Mouse (Mus musculus): ENCODE measurements around the gene 3110009E18Rik.

The 3110009E18Rik gene

DNA sequence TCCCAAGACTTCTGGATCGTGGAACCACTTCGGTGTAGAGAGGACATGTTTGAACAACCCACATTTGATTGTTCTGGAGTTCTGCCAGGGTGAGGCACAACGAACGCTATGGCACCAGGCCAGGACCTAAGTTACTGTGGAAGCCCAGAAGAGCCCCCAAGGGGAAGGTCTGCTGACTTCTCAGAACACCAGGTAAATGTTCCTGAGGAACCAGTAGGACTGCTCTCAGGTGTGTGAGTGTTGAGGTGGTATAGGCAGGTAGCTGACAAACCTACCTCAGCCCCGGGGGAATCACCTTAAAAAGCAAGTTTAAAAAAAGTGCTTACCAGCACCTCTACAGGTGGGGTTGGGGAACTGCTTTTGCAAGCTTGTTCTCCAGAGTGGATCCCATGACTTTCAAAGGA is 15.4 kb upstream of the 3110009E18Rik start:
- DNase-seq, result no peak

DNA sequence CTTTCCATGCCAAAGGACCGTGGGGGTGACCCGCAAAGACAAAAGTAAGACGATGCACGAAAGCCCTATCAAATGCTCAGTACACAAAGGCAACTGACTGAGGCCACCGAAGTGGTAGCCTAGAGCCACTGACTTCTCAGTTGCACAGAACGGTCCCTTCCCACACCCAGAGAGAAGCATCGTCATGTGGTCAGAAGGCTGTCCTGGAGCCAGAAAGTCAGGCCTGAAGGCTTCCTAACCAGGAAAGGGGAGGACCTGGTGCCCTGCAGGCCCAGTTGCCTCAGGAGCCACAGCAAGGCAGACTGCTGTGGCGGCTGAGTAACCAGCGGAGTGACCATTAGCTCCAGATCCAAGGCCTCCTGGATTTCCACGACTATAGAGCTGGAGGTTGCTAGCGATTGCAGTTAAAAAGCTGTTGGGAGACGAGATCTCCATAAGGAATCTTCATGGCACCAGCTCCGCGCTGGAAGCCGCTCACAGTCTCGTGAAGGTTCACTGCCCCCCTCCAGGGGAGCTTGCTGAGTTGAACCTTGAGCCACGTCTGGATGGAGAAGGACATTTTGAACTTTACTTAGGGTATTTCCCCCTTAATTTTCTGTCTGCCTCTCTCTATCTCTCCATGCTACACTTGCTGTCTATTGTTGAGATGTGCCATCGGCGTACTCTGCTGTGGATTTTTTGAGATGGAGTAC is 11.1 kb upstream of the 3110009E18Rik start:
- no peak for DNase-seq

- no peak for DNase-seq
Observed at GRCm38 (mm10) chr1:120111766-120112165, 9.2 kb upstream of the 3110009E18Rik start.

GRCm38 (mm10) chr1:120112251-120113187 is 8.5 kb upstream of the 3110009E18Rik start:
- no peak for DNase-seq

GRCm38 (mm10) chr1:120115671-120116081 is 5.3 kb upstream of the 3110009E18Rik start:
- DNase-seq, result no peak

GRCm38 (mm10) chr1:120116106-120116505 is 4.9 kb upstream of the 3110009E18Rik start:
- DNase-seq, result no peak

DNA sequence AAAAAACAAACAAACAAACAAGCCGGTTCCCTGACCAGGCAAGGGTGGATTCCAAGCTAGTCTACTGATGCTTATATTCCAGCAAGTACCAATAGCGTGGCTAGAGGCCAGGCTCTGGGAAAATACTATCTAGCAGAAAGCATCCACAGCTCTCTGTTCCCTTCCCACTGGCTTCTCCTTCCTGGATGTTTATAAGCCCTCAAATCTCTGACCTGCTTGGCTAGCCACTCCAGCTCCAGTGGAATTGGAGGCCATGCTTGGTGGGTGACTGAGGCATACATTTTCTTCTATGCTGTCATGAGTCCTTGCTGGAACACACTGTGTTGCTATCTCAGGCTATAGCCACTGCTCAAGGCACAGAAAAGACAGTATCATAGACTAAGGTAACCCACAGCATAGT is 2.1 kb upstream of the 3110009E18Rik start:
- DNase-seq, result no peak

DNA sequence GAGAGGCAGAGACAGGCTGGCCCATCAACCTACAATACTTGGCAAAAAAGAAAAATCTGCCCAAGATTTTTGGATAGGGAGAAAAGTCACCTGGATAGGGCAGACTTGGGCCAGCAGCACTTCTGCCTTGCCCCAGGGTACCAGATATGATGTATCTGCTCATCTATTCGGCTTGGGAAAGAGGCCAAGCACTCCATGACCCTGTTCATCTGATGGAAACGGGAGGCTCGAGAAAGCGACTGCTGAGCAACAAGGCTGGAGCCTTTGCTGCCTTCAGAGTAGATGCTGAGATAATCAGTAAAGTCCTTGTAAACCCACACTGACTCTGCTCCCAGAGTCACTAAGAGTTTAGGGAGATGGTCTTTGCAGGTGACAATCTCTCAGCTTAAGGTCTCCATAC is 1.6 kb upstream of the 3110009E18Rik start:
- no peak for DNase-seq

DNA sequence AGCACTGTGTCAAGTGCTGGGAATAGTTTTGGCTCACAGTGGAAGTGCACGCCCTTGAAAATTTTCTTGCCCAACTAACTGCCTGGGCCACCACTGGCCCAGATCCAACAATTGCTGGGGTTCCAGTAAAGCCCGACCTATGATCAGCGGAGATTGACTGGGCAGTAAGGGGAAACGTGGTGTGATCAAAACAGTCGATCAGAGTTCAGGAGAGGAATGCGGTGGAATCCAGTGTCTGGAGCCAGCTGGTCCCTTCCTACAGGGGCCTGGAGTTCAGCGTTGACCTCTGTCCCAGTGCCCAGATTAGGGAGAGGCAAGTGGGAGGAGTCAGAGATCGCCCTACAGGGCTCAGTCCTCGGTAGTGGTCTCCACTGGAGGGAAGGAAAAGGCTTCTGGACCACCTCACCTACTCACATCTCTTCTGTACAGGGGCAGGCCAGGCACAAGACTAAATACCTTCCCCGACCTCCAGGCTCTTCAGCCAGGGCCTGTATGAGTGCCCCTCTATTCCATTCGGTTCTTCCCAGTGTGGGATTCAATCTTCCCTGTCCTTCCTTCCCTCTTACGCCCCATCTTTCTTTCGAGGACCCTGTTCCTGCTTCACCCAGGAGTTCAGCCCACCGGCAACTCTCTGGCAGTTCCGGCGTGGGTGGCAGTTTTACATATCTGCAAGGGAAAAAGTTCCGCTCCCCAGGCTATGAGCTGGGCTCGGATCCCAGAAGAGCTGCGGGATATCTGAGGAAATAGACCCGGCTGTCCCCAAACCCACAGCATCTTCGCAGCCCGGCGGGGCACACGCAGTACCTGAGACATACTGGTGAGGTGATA is 632 bp upstream of the 3110009E18Rik start:
- DNase-seq, result peak in 1 of 2 experiments; percentile 14

DNA sequence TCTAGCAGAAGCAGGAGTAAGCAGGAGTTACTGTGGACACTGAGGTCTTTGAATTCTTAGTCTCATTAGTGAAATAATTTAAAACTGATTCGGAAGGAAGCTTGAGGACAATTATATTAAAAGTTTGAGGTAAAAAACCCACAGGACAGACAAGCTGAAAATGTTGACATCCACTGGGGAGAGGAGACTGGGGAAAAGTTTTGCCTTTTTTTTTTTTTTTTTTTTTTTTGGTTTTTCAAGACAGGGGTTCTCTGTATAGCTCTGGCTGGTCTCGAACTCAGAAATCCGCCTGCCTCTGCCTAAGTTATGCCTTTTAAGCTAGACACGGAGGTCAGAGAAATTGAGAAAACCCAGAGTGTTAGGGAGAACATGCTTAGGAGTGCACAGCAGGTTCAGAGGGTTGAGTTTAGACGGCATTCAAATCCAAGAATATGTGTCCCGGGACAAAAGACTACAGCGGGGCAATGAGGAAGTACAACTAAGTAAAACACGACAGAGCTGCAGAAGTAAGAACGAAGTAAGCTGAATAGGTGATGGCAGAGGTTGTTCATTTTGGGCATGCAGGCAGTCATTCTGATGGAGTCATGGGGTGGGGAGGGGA is 1.0 kb downstream of the 3110009E18Rik start:
- no peak for DNase-seq

DNA sequence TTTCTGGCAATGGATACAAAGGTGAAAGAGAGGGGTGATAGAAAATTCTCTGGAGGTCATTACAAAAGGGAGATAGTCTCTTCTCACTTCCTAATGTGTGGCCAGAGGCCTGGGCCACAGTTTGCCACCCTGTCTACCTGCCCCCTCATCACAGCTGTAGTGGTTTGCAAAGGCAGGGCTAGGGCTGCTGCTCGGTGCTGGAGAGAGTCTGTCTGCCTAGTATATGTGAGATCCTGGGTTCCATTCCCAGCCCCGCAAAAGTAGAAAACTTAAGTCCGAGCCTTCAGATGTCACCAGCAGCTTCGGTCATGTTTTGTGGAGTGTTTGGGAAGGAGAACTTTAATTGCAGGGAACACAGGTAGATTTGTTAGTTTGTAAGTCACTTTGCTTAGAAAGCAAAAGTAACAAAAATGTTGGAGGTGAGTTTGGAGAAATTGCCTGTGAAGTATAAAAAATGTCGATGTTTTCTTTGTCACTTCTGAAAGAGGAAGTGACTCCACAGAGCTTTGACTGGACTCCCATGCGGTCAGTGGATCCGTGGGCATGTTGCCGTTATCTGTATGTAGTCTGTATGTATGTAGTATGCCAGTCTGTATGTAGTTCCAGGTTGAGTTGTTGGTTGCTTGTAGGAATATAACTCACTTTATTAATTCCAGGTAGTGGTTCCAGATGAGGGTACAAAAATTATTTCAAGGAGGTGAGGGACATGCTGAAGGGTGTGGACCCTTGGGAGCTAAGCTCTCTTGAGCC is 1.8 kb downstream of the 3110009E18Rik start:
- DNase-seq, result no peak

DNA sequence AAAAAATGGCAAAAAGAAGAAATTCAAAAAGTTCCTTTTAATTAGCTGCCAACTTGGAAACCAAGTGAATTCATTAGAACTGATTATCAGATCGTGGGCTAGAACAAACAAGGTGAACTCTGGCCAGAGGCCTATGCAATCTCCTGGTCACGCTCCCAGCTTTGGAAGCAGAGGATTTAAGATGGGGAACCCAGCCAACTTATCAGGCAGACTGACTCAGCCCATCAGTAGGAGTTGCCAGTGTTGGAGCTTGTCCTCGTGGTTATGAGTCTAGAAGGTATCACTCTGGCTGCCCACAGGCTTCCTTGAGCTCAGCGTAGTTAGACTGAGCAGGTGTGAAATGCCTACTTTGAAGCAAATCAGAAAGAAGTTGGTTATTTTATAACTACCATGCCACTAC is 3.9 kb downstream of the 3110009E18Rik start:
- DNase-seq, result no peak

- DNase-seq, result no peak
Observed at GRCm38 (mm10) chr1:120125471-120125870, 4.5 kb downstream of the 3110009E18Rik start.

DNA sequence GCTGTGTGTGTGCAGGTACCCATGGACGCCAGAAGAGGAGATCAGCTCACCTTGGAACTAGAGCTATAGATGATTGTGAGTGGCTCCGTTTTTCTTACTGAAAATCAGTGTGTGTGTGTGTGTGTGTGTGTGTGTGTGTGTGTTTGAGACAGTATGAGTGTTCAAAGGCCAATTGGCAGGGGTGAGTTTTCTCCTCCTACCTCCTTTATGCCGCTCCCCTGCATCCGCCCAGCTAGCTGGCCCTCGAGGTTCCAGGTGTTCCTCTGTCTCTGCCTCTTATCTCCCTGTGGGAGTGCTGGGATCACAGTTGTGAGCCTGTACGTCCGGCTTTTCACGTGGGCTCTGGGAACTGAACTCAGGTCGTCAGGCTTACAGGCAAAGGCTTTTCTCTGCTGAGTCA is 5.3 kb downstream of the 3110009E18Rik start:
- DNase-seq, result no peak

GRCm38 (mm10) chr1:120132376-120132775 is 11.4 kb downstream of the 3110009E18Rik start:
- DNase-seq, result no peak

GRCm38 (mm10) chr1:120135934-120136786 is 15.2 kb downstream of the 3110009E18Rik start:
- no peak for DNase-seq

- DNase-seq, result no peak
Observed at GRCm38 (mm10) chr1:120138923-120139540, 18.0 kb downstream of the 3110009E18Rik start.

- DNase-seq, result no peak
Observed at GRCm38 (mm10) chr1:120140144-120140693, 19.2 kb downstream of the 3110009E18Rik start.

- no peak for DNase-seq
Observed at GRCm38 (mm10) chr1:120142551-120142950, 21.6 kb downstream of the 3110009E18Rik start.
